Mouse (Mus musculus) forebrain, embryonic 15.5 days (tissue): ENCODE measurements around the gene Il10rb. TPM values are rescaled to one million over a fixed set of nuclear protein-coding genes. Genes with fewer than 3 reads are reported as not detected.
A peak's percentile ranks its signal among the peaks of the same experiment; 100 is the strongest.

ENCODE experiments used
- ATAC-seq: fragments of 200-750 bp; cut with Nextera tagmentation; replicated peaks from 2 replicates; pipeline ENCODE4 v1.8.0; 2017; ENCODE audit warnings: mild to moderate bottlenecking, moderate TSS enrichment, moderate library complexity
- H3K27ac ChIP-seq: fragments of 300-500 bp; sonication (generic); replicated peaks from 2 replicates; pipeline ENCODE4 v1.5.1; 2015; ENCODE audit warnings: mild to moderate bottlenecking, inconsistent platforms
- H3K27me3 ChIP-seq: fragments of 300-500 bp; sonication (generic); 2 replicates; pipeline ENCODE4 v1.6.1; 2015; ENCODE audit warnings: inconsistent platforms
- H3K36me3 ChIP-seq: fragments of 300-500 bp; sonication (generic); 2 replicates; pipeline ENCODE4 v1.6.1; 2015; ENCODE audit warnings: mild to moderate bottlenecking, inconsistent platforms
- H3K4me1 ChIP-seq: fragments of 300-500 bp; sonication (generic); 2 replicates; pipeline ENCODE4 v1.6.1; 2015; ENCODE audit warnings: inconsistent platforms
- H3K4me2 ChIP-seq: fragments of 300-500 bp; sonication (generic); replicated peaks from 2 replicates; pipeline ENCODE4 v1.6.1; 2015; ENCODE audit warnings: mild to moderate bottlenecking, inconsistent platforms
- H3K4me3 ChIP-seq: fragments of 300-500 bp; sonication (generic); 2 replicates; pipeline ENCODE4 v1.5.1; 2015; ENCODE audit warnings: mild to moderate bottlenecking, inconsistent platforms
- H3K9ac ChIP-seq: fragments of 300-500 bp; sonication (generic); replicated peaks from 2 replicates; pipeline ENCODE4 v1.6.1; 2015; ENCODE audit warnings: mild to moderate bottlenecking, inconsistent platforms
- H3K9me3 ChIP-seq: fragments of 300-500 bp; sonication (generic); 2 replicates; pipeline ENCODE4 v1.6.1; 2016; ENCODE audit warnings: inconsistent platforms
- WGBS: fragments of 180-500 bp; shearing (Covaris S2); methylation state at CpG from one replicate; pipeline ENCODE4 v1.1.7; 2015; ENCODE audit warnings: mixed read lengths; 5-methylcytosine and 5-hydroxymethylcytosine counted together
- polyA plus RNA-seq: library from polyadenylated mRNA; unstranded; fragments of >200 nt; fragmentation: Nextera tagmentation; extraction: Ambion mirVana; gene quantifications from 2 replicates; pipeline ENCODE4 v1.2.1, GENCODE M21; 2015

Il10rb gene
- polyA plus RNA-seq, 1 experiment from 2014 or later = 7.7 TPM

- Histone ChIP-seq H3K36me3 (peaks cover 2% of the 10 kb centered on the region; the same call in 1 of the 2 replicates), H3K4me3 (no peak overlapping the region), H3K27me3 (no peaks in the 10 kb centered on the region), H3K4me2 (no peak overlapping the region), H3K9me3 (no peaks in the 10 kb centered on the region), H3K9ac (no peak overlapping the region), H3K27ac (no peak overlapping the region), H3K4me1 (peaks cover 11% of the 10 kb centered on the region)
- no peak for ATAC-seq
- WGBS = 80% methylated on average over 9 of the region's 9 CpGs
Observed at GRCm38 (mm10) chr16:91403784-91404183, 2.2 kb upstream of the Il10rb start.

- no peak overlapping the region for H3K4me2 ChIP-seq
- H3K36me3 ChIP-seq = peaks cover 2% of the 10 kb centered on the region; the same call in 1 of the 2 replicates
- H3K9me3 ChIP-seq = no peaks in the 10 kb centered on the region
- no peaks in the 10 kb centered on the region for H3K27me3 ChIP-seq
- H3K27ac ChIP-seq = no peak overlapping the region
- WGBS = 91% methylated on average over 8 of the region's 8 CpGs
- no peak overlapping the region for H3K9ac ChIP-seq
- H3K4me1 ChIP-seq = peaks cover 11% of the 10 kb centered on the region
- no peak for ATAC-seq
- H3K4me3 ChIP-seq = no peak overlapping the region
Observed at GRCm38 (mm10) chr16:91404187-91404586, 1.8 kb upstream of the Il10rb start.

GRCm38 (mm10) chr16:91404828-91405577 lies 961 bp upstream of the Il10rb start:
- Histone ChIP-seq H3K4me2 (no peak overlapping the region), H3K4me1 (peaks cover 11% of the 10 kb centered on the region), H3K27me3 (no peaks in the 10 kb centered on the region), H3K4me3 (no peak overlapping the region), H3K9me3 (no peaks in the 10 kb centered on the region), H3K36me3 (peaks cover 2% of the 10 kb centered on the region; the same call in 1 of the 2 replicates), H3K9ac (no peak overlapping the region), H3K27ac (no peak overlapping the region)
- WGBS = 65% methylated on average over 10 of the region's 10 CpGs
- no peak for ATAC-seq

GRCm38 (mm10) chr16:91406585-91407220 lies 739 bp downstream of the Il10rb start:
- peak; percentile 47; the same call in 1 of the 2 replicates for ATAC-seq
- H3K9me3 ChIP-seq = no peaks in the 10 kb centered on the region
- H3K36me3 ChIP-seq = peaks cover 2% of the 10 kb centered on the region; the same call in 1 of the 2 replicates
- peak overlapping the region; percentile 50 for H3K4me3 ChIP-seq
- no peaks in the 10 kb centered on the region for H3K27me3 ChIP-seq
- H3K27ac ChIP-seq = peak overlapping the region; percentile 20; the same call in 1 of the 2 replicates
- peak overlapping the region; percentile 95 for H3K4me2 ChIP-seq
- peak overlapping the region; percentile 60 for H3K9ac ChIP-seq
- peaks cover 11% of the 10 kb centered on the region for H3K4me1 ChIP-seq
- 4% methylated on average over 13 of the region's 13 CpGs for WGBS

- H3K4me3 ChIP-seq = no peak overlapping the region
- H3K9ac ChIP-seq = no peak overlapping the region
- WGBS = 81% methylated on average over 12 of the region's 12 CpGs
- no peak overlapping the region for H3K27ac ChIP-seq
- H3K27me3 ChIP-seq = no peaks in the 10 kb centered on the region
- no peaks in the 10 kb centered on the region for H3K4me1 ChIP-seq
- ATAC-seq = no peak
- no peaks in the 10 kb centered on the region for H3K9me3 ChIP-seq
- H3K4me2 ChIP-seq = no peak overlapping the region
- H3K36me3 ChIP-seq = no peaks in the 10 kb centered on the region
Observed at GRCm38 (mm10) chr16:91413102-91413844, 7.3 kb downstream of the Il10rb start.

GRCm38 (mm10) chr16:91415391-91416189 lies 9.6 kb downstream of the Il10rb start:
- no peaks in the 10 kb centered on the region for H3K9me3 ChIP-seq
- no peaks in the 10 kb centered on the region for H3K4me1 ChIP-seq
- H3K9ac ChIP-seq = no peak overlapping the region
- WGBS = 89% methylated on average over 9 of the region's 9 CpGs
- no peak overlapping the region for H3K27ac ChIP-seq
- H3K36me3 ChIP-seq = no peaks in the 10 kb centered on the region
- no peaks in the 10 kb centered on the region for H3K27me3 ChIP-seq
- no peak for ATAC-seq
- H3K4me3 ChIP-seq = no peak overlapping the region
- H3K4me2 ChIP-seq = no peak overlapping the region

- no peak overlapping the region for H3K4me2 ChIP-seq
Observed at GRCm38 (mm10) chr16:91416357-91416756, 10.4 kb downstream of the Il10rb start.

GRCm38 (mm10) chr16:91416938-91417337 lies 11.0 kb downstream of the Il10rb start:
- Histone ChIP-seq H3K4me3 (no peak overlapping the region), H3K4me1 (no peaks in the 10 kb centered on the region), H3K4me2 (no peak overlapping the region), H3K27me3 (no peaks in the 10 kb centered on the region), H3K9me3 (no peaks in the 10 kb centered on the region), H3K36me3 (no peaks in the 10 kb centered on the region), H3K9ac (no peak overlapping the region), H3K27ac (no peak overlapping the region)
- ATAC-seq = no peak
- WGBS = 88% methylated on average over 7 of the region's 7 CpGs

More at GRCm38 (mm10) chr16:91416357-91416756, 10.4 kb downstream of the Il10rb start:
- Histone ChIP-seq H3K36me3 (no peaks in the 10 kb centered on the region), H3K27ac (no peak overlapping the region), H3K9ac (no peak overlapping the region), H3K9me3 (no peaks in the 10 kb centered on the region), H3K4me1 (no peaks in the 10 kb centered on the region), H3K4me3 (no peak overlapping the region), H3K27me3 (no peaks in the 10 kb centered on the region)
- 97% methylated on average over 6 of the region's 6 CpGs for WGBS
- ATAC-seq = no peak

GRCm38 (mm10) chr16:91418531-91418930 lies 12.6 kb downstream of the Il10rb start:
- 71% methylated on average over 5 of the region's 5 CpGs for WGBS
- Histone ChIP-seq H3K4me2 (no peak overlapping the region), H3K9me3 (no peaks in the 10 kb centered on the region), H3K36me3 (no peaks in the 10 kb centered on the region), H3K4me1 (no peaks in the 10 kb centered on the region), H3K27ac (no peak overlapping the region), H3K4me3 (no peak overlapping the region), H3K9ac (no peak overlapping the region), H3K27me3 (no peaks in the 10 kb centered on the region)
- no peak for ATAC-seq

- ATAC-seq = no peak
Observed at GRCm38 (mm10) chr16:91425816-91426215, 19.9 kb downstream of the Il10rb start.

GRCm38 (mm10) chr16:91426586-91426985 lies 20.6 kb downstream of the Il10rb start:
- no peak overlapping the region for H3K4me3 ChIP-seq
- no peak overlapping the region for H3K27ac ChIP-seq
- H3K36me3 ChIP-seq = no peaks in the 10 kb centered on the region
- no peak for ATAC-seq
- no peaks in the 10 kb centered on the region for H3K4me1 ChIP-seq
- H3K27me3 ChIP-seq = no peaks in the 10 kb centered on the region
- WGBS = 86% methylated on average over 4 of the region's 4 CpGs
- no peak overlapping the region for H3K4me2 ChIP-seq
- H3K9ac ChIP-seq = no peak overlapping the region
- no peaks in the 10 kb centered on the region for H3K9me3 ChIP-seq

More at GRCm38 (mm10) chr16:91425816-91426215, 19.9 kb downstream of the Il10rb start:
- no peaks in the 10 kb centered on the region for H3K36me3 ChIP-seq
- H3K9ac ChIP-seq = no peak overlapping the region
- 94% methylated on average over 6 of the region's 6 CpGs for WGBS
- H3K27me3 ChIP-seq = no peaks in the 10 kb centered on the region
- H3K4me2 ChIP-seq = no peak overlapping the region
- no peak overlapping the region for H3K27ac ChIP-seq
- H3K9me3 ChIP-seq = no peaks in the 10 kb centered on the region
- no peak overlapping the region for H3K4me3 ChIP-seq
- H3K4me1 ChIP-seq = no peaks in the 10 kb centered on the region
